ENCODE assay signal across 23 mouse cellular contexts in the genomic region with DNA sequence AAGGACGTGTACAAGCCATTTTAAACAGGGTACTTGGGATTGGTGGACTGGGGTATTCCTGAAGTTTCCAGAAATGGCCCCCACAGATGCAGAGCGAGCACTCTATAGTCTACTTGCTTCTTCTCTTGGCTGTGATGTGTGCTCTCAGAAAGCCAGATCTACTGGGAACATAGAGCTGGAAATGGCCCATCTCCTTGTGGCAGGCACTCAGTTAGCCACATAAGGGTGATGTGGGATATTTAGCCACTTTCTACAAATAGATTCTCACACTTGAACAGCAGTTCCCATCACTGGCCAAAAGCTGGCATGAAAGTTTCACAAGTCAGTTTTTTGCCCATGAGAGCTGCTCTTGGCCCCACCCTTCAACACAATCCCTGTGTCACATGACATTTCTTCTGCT.
A peak's percentile ranks its signal among the peaks of the same experiment; 100 is the strongest.
DNase-seq lines count a peak whose midpoint lies in the region; ATAC-seq and TF ChIP-seq lines count a peak whose summit lies in the region.
"Had no signal": no experiment of that assay in that cellular context is flagged by ENCODE, and none has a peak within 500 bp of the region (broad histone marks: within the 10 kb centered on the region; RNA-seq: fewer than 3 reads in every experiment).

No protein-coding gene starts in this region.

- no peaks in the 10 kb centered on the region for H3K27me3 ChIP-seq in forebrain, postnatal 0 days (ENCODE audit: insufficient read depth, low read length)
- H3K27me3 ChIP-seq in forebrain, embryonic 13.5 days = no peaks in the 10 kb centered on the region
- H3K27me3 ChIP-seq: CH12.LX, Patski had no signal

- WGBS in forebrain, postnatal 0 days = 70% methylated on average over 2 of the region's 2 CpGs
- WGBS in forebrain, embryonic 13.5 days = 72% methylated on average over 2 of the region's 2 CpGs

- 0 out of 2 replicates have a peak, but pooled peaks have one; percentile 14 for ATAC-seq in forebrain, postnatal 0 days
- no peak for ATAC-seq in forebrain, embryonic 13.5 days
- peak; percentile 95 for ATAC-seq in frontal cortex, adult (ENCODE audit: low TSS enrichment)
- ATAC-seq: activated CD4-positive, CD25-positive, alpha-beta regulatory T cell, adult 4 months; CD4-positive, CD25-positive, alpha-beta regulatory T cell, adult 4 months; Patski had no signal

- no peaks in the 10 kb centered on the region for H3K9me3 ChIP-seq in forebrain, postnatal 0 days (ENCODE audit: low read length)
- no peaks in the 10 kb centered on the region for H3K9me3 ChIP-seq in forebrain, embryonic 13.5 days (replicated peaks)
- H3K9me3 ChIP-seq: G1E had no signal

- TF ChIP-seq CTCF in forebrain, postnatal 0 days (IDR thresholded peaks at IDR 0.05; ENCODE audit: low read depth) = no peak

- H3K27ac ChIP-seq in forebrain, postnatal 0 days (ENCODE audit: low read depth, low read length) = no peak overlapping the region
- H3K27ac ChIP-seq in forebrain, embryonic 13.5 days = no peak overlapping the region

- H3K36me3 ChIP-seq in forebrain, postnatal 0 days (ENCODE audit: insufficient read depth) = no peaks in the 10 kb centered on the region
- no peaks in the 10 kb centered on the region for H3K36me3 ChIP-seq in forebrain, embryonic 13.5 days (ENCODE audit: poor library complexity, severe bottlenecking)
- H3K36me3 ChIP-seq: G1E had no signal

- DNase-seq in forebrain, postnatal 0 days = no peak
- no peak for DNase-seq in frontal cortex, postnatal 14 days (ENCODE audit: low spot score in 2 of 2)
- DNase-seq in right cerebral cortex, adult 18-20 months = peak; percentile 14
- no peak for DNase-seq in right cerebral cortex, postnatal 14 days
- peak; percentile 49 for DNase-seq in brain, adult 2 months (ENCODE audit: low read depth, low spot score)
- no peak for DNase-seq in thymus, postnatal 0 days (ENCODE audit: low spot score)
- DNase-seq: adrenal gland, adult 2 months; adrenal gland, adult 8-10 months; adrenal gland, postnatal 10 days; adrenal gland, postnatal 14 days; adrenal gland, postnatal 25 days; adrenal gland, postnatal 36 days; B cell, adult 2 months; cerebellum, adult 11 months; cerebellum, adult 11-12 months; cerebellum, adult 18-20 months had no signal

- no peaks in the 10 kb centered on the region for H3K4me1 ChIP-seq in forebrain, postnatal 0 days (ENCODE audit: insufficient read depth)
- H3K4me1 ChIP-seq in forebrain, embryonic 13.5 days = no peaks in the 10 kb centered on the region

- H3K4me3 ChIP-seq in forebrain, postnatal 0 days (ENCODE audit: low read depth, low read length) = no peak overlapping the region
- H3K4me3 ChIP-seq in forebrain, embryonic 13.5 days = no peak overlapping the region

- no peak overlapping the region for H3K4me2 ChIP-seq in forebrain, postnatal 0 days (ENCODE audit: low read depth)
- no peak overlapping the region for H3K4me2 ChIP-seq in forebrain, embryonic 13.5 days

- no peak overlapping the region for H3K9ac ChIP-seq in forebrain, postnatal 0 days
- no peak overlapping the region for H3K9ac ChIP-seq in forebrain, embryonic 13.5 days

Comparison
In these comparisons a context has a peak if more than half of its experiments do, and no peak if none do; other contexts are left out.
1. DNase-seq: peak in right cerebral cortex, adult 18-20 months (single experiment) and brain, adult 2 months (single experiment); none in forebrain, postnatal 0 days (single experiment), frontal cortex, postnatal 14 days (0 of 2), right cerebral cortex, postnatal 14 days (single experiment) and thymus, postnatal 0 days (single experiment).